Mouse (Mus musculus): ENCODE data around the gene Zfp580.
"Not testable (repeated sequence)": the region's sequence is repeated elsewhere in the genome, so short reads cannot be mapped to it uniquely, and the experiment has no call there.

Gene Zfp580

DNA sequence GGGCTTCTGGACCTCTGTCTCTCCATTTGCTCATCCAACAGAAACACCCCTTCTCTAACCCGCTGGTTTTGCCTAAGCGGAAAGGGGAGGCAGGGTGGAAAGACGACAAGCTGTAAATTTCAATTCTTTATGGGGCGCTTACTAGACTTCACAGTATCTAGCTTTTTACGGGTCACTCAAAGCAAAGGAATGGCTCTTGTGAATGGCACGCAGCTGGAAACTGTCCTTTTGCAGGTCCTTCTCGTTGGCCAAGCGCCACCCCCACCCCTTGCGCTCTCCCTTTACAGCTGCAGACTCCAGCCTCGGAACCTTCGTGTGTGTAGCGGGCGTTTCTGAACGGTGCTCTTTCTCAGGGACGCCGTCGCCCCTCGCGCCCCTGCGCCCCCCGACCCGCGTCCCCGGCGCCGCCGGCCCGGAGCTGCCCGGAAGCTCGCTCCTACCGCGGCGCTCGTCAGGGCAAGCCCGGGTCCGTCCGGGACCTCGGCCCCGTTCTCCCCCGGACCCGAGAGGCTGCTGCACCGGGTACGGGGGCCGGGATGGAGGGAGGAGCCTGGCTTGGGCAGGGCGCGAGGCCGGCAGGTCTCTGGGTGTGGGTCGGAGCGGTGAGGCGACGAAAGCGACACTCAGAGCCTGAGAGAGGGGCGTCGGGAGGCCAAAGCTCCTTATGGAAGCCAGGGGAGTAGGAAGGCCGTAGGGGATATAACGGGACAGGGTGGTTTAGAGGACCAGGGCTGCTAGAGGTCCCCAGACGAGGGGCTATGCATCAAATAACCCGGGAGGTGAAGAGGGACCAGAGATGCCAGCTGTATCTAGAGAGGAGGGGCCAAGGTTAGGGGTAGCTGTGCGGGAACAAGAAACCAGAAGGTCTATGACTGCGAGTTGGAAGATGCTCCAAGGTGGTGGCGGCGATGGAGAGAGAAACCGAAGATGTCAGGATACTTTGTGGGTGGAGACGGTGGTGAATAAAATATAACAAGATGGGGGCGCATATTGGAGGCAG, at the start of gene Zfp580:
Gene Zfp580 (plus strand): TSS at position 346 of the 1,000 bp plus-strand sequence.
- in situ Hi-C loops (cut with MboI; ENCODE audit: low pct_unique_long_range_greater_than_20kb in 1 of 2, low sequenced_read_pairs in 2 of 2, unreplicated experiment in 1 of 2): no loop called here

- in situ Hi-C loops (cut with MboI; ENCODE audit: low pct_unique_long_range_greater_than_20kb in 1 of 2, low sequenced_read_pairs in 2 of 2, unreplicated experiment in 1 of 2): not testable (repeated sequence)
These were observed 48.5 kb upstream of the Zfp580 start for GRCm38 (mm10) chr7:5002876-5003275.

DNA sequence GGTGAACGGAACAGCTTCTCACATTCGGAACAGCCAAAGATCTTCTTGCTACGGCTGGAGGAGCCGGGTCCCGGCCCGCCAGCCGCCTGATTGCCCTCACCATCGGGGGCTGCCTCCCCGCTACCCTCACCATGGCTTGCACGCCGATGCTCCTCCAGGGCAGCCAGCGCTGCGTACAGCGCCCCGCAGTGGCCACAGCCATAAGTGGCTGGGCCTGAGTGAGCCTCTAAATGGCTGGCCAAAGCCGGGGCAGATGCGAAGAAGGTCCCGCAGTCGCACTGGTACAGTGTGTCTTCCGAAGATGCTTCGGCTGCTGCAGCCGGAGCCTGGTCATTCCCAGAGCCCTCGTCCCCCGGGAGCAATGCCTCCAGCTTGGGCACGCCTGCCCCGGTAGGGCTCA, 43.1 kb upstream of the Zfp580 start:
- in situ Hi-C loops (cut with MboI; ENCODE audit: low pct_unique_long_range_greater_than_20kb in 1 of 2, low sequenced_read_pairs in 2 of 2, unreplicated experiment in 1 of 2): no loop called here

- in situ Hi-C loops (cut with MboI; ENCODE audit: low pct_unique_long_range_greater_than_20kb in 1 of 2, low sequenced_read_pairs in 2 of 2, unreplicated experiment in 1 of 2): no loop called here
These were observed 38.4 kb upstream of the Zfp580 start for GRCm38 (mm10) chr7:5012681-5013513.

GRCm38 (mm10) chr7:5014251-5015117, 36.9 kb upstream of the Zfp580 start, which contains the start of the genes Zfp524 and Fiz1:
Gene Zfp524 (plus strand): TSS chr7:5014415.
Gene Fiz1 (minus strand): TSS chr7:5014697.
- in situ Hi-C loops (cut with MboI; ENCODE audit: low pct_unique_long_range_greater_than_20kb in 1 of 2, low sequenced_read_pairs in 2 of 2, unreplicated experiment in 1 of 2): no loop called here

- in situ Hi-C loops (cut with MboI; ENCODE audit: low pct_unique_long_range_greater_than_20kb in 1 of 2, low sequenced_read_pairs in 2 of 2, unreplicated experiment in 1 of 2): no loop called here
These were observed 36.0 kb upstream of the Zfp580 start, which contains the start of gene Gm44973 for GRCm38 (mm10) chr7:5015118-5016001. Gene Gm44973 (plus strand): TSS chr7:5015496.

GRCm38 (mm10) chr7:5016057-5016456, 35.3 kb upstream of the Zfp580 start:
- in situ Hi-C loops (cut with MboI; ENCODE audit: low pct_unique_long_range_greater_than_20kb in 1 of 2, low sequenced_read_pairs in 2 of 2, unreplicated experiment in 1 of 2): no loop called here

DNA sequence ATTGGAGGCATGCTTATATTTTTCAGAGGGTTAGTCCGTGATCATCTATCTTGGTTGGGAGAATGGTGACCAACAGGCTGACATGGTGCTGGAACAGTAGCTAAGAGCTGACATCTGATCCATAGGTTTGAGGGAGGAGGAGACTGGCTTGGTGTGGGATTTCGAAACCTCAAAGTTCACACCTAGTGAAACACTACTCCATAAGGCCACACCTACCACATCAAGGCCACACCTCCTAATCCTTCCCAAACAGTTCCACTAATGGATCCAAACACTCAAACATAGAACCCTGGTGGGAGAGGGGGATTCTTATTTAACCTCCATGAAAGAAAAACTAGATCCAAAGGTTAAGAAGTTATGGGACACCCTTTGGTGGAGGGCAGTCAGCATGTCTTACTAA, 34.4 kb upstream of the Zfp580 start:
- in situ Hi-C loops (cut with MboI; ENCODE audit: low pct_unique_long_range_greater_than_20kb in 1 of 2, low sequenced_read_pairs in 2 of 2, unreplicated experiment in 1 of 2): no loop called here

- in situ Hi-C loops (cut with MboI; ENCODE audit: low pct_unique_long_range_greater_than_20kb in 1 of 2, low sequenced_read_pairs in 2 of 2, unreplicated experiment in 1 of 2): no loop called here
These were observed 34.0 kb upstream of the Zfp580 start for GRCm38 (mm10) chr7:5017352-5017751.

DNA sequence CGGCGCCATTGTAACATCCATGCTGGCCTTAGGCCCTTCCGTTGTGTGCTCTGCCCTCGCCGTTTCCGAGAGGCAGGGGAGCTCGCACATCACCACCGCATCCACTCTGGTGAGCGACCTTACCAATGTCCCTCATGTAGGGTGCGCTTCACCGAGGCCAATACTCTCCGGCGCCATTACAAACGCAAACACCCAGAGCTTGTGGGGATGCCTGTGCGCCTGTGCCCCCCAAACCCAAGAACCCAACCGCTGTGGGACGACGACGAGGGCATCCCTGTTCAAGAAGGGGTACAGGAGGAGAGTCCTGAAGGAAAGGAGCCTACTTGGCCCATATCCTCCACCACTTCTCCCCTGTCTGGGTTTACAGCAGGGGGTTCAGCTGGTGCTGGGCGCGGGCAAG, 33.4 kb upstream of the Zfp580 start:
- in situ Hi-C loops (cut with MboI; ENCODE audit: low pct_unique_long_range_greater_than_20kb in 1 of 2, low sequenced_read_pairs in 2 of 2, unreplicated experiment in 1 of 2): no loop called here

DNA sequence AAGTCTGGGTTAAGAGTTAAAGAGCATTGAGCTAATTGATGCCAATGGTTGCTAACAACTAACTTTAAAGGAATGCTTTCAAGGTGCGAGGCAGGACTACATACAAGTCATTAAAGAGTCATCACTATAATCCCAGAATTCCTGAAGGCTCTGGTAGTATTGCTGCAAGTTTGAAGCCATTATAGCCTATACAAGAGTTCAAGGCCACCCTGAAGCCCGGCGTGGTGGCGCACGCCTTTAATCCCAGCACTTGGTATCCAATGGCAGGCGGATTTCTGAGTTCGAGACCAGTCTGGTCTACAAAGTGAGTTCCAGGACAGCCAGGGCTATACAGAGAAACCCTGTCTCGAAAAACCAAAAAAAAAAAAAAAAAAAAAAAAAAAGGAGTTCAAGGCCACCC, 31.8 kb upstream of the Zfp580 start:
- in situ Hi-C loops (cut with MboI; ENCODE audit: low pct_unique_long_range_greater_than_20kb in 1 of 2, low sequenced_read_pairs in 2 of 2, unreplicated experiment in 1 of 2): not testable (repeated sequence)

DNA sequence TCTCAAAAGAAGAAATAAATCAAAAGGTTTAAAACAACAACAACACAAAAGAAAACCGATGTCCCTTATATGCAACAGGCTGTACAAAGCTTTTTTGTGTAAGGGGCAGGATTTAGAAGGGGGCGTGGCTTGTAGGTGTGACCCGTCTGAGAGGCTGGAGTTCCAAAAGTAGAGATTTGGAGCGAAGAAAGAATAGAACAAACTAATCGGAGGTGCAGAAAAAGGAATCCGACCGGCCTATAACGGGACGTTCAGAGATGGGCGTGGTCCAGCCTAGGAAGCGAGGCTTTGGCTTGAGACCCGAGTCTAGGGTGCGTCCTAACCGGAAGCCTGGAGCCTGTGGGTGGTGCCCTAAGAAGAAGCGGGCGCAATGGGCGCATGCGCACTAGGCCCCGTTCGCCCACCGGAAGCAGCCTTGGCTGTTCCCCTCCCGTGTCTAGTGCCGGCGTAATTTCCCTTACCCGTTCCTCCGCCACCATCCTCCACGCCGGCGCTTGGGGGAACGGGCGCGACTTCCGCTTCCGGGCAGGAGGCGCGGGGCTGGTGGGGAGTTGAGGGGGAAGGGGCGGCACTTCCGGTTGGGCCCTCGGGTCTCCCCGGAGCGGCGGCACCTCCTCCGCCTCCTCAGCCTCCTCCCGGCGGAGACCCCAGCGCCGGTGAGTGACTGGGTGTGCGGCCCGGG, 31.2 kb upstream of the Zfp580 start, which contains the start of the genes Zfp865 and Ccdc106:
Gene Zfp865 (plus strand): TSS at position 377 of the 682 bp plus-strand sequence.
Gene Ccdc106 (plus strand): TSS at position 554 of the 682 bp plus-strand sequence.
- in situ Hi-C loops (cut with MboI; ENCODE audit: low pct_unique_long_range_greater_than_20kb in 1 of 2, low sequenced_read_pairs in 2 of 2, unreplicated experiment in 1 of 2): loop anchor here in 1 of 2 experiments (5.0 kb wide), 1 partner anchor 42 kb away; the partner anchor contains the start of gene U2af2

DNA sequence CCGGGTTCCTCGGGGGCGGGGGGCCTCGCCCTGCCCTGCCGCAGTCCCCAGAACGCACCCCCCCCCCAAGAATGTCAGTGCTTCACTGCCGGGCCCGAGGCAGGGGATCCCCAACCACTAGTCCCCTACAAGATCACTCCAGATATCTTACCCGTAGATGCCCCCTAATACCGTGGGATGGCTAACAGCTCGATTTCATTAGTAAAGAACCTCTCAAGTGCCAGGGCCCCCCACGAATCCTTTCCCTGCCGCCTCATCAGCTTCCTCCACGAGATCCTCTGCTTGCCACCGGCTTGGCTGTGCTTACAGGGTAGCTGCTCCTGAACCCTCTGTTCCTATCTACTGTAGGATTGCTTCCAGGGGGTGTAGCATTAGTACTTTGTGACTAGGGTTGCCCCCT, 30.7 kb upstream of the Zfp580 start:
- in situ Hi-C loops (cut with MboI; ENCODE audit: low pct_unique_long_range_greater_than_20kb in 1 of 2, low sequenced_read_pairs in 2 of 2, unreplicated experiment in 1 of 2): loop anchor here in 1 of 2 experiments (5.0 kb wide), 1 partner anchor 42 kb away; the partner anchor contains the start of gene U2af2

- in situ Hi-C loops (cut with MboI; ENCODE audit: low pct_unique_long_range_greater_than_20kb in 1 of 2, low sequenced_read_pairs in 2 of 2, unreplicated experiment in 1 of 2): loop anchor here in 1 of 2 experiments (5.0 kb wide), 1 partner anchor 41 kb away; the partner anchor contains the start of gene U2af2
These were observed 30.1 kb upstream of the Zfp580 start for GRCm38 (mm10) chr7:5021197-5021596.

- in situ Hi-C loops (cut with MboI; ENCODE audit: low pct_unique_long_range_greater_than_20kb in 1 of 2, low sequenced_read_pairs in 2 of 2, unreplicated experiment in 1 of 2): no loop called here
These were observed 21.8 kb upstream of the Zfp580 start for GRCm38 (mm10) chr7:5029543-5029942.

- in situ Hi-C loops (cut with MboI; ENCODE audit: low pct_unique_long_range_greater_than_20kb in 1 of 2, low sequenced_read_pairs in 2 of 2, unreplicated experiment in 1 of 2): no loop called here
These were observed 21.4 kb upstream of the Zfp580 start for GRCm38 (mm10) chr7:5029946-5030345.

All from mouse embryonic stem cell (cell line).